Mouse (Mus musculus): ENCODE data around the gene Cdc27.
"Not testable (repeated sequence)": the region's sequence is repeated elsewhere in the genome, so short reads cannot be mapped to it uniquely, and the experiment has no call there.

The Cdc27 gene

GRCm38 (mm10) chr11:104550406-104550974, at the start of gene Cdc27, which contains the start of gene Myl4:
Cdc27 (minus strand) TSS chr11:104550620.
Myl4 (plus strand) TSS chr11:104550663.
- peak; percentile 98 for DNase-seq

GRCm38 (mm10) chr11:104599265-104599945, 49.0 kb upstream of the Cdc27 start:
- no peak for DNase-seq

- peak; percentile 28 for DNase-seq
These were observed 45.9 kb upstream of the Cdc27 start for GRCm38 (mm10) chr11:104596365-104596764.

GRCm38 (mm10) chr11:104592066-104592835, 41.8 kb upstream of the Cdc27 start:
- no peak for DNase-seq

- peak; percentile 68 for DNase-seq
These were observed 39.7 kb upstream of the Cdc27 start for GRCm38 (mm10) chr11:104590148-104590547.

- no peak for DNase-seq
These were observed 39.1 kb upstream of the Cdc27 start for GRCm38 (mm10) chr11:104589570-104589969.

- DNase-seq, result no peak
These were observed 38.1 kb upstream of the Cdc27 start for GRCm38 (mm10) chr11:104588513-104588912.

GRCm38 (mm10) chr11:104587904-104588303, 37.5 kb upstream of the Cdc27 start:
- DNase-seq, result no peak

- no peak for DNase-seq
These were observed 35.1 kb upstream of the Cdc27 start for GRCm38 (mm10) chr11:104585495-104585894.

GRCm38 (mm10) chr11:104582630-104583364, 32.4 kb upstream of the Cdc27 start:
- DNase-seq, result no peak

- no peak for DNase-seq
These were observed 31.8 kb upstream of the Cdc27 start for GRCm38 (mm10) chr11:104582308-104582606.

GRCm38 (mm10) chr11:104581446-104582307, 31.3 kb upstream of the Cdc27 start:
- no peak for DNase-seq

GRCm38 (mm10) chr11:104580606-104581005, 30.2 kb upstream of the Cdc27 start:
- DNase-seq, result no peak

- no peak for DNase-seq
These were observed 29.7 kb upstream of the Cdc27 start for GRCm38 (mm10) chr11:104580091-104580490.

- DNase-seq, result no peak
These were observed 29.2 kb upstream of the Cdc27 start for GRCm38 (mm10) chr11:104579575-104579974.

- no peak for DNase-seq
These were observed 28.7 kb upstream of the Cdc27 start for GRCm38 (mm10) chr11:104579084-104579483.

GRCm38 (mm10) chr11:104578074-104578473, 27.7 kb upstream of the Cdc27 start:
- DNase-seq, result no peak

GRCm38 (mm10) chr11:104576772-104577612, 26.6 kb upstream of the Cdc27 start:
- no peak for DNase-seq

GRCm38 (mm10) chr11:104572566-104572965, 22.1 kb upstream of the Cdc27 start:
- no peak for DNase-seq

- DNase-seq, result no peak
These were observed 21.7 kb upstream of the Cdc27 start for GRCm38 (mm10) chr11:104572091-104572490.

- not testable (repeated sequence) for DNase-seq
These were observed 21.0 kb upstream of the Cdc27 start for GRCm38 (mm10) chr11:104571373-104571772.

Data from kidney, adult 11 months (tissue).